Mouse (Mus musculus): ENCODE data around the gene Morn5.

DNA sequence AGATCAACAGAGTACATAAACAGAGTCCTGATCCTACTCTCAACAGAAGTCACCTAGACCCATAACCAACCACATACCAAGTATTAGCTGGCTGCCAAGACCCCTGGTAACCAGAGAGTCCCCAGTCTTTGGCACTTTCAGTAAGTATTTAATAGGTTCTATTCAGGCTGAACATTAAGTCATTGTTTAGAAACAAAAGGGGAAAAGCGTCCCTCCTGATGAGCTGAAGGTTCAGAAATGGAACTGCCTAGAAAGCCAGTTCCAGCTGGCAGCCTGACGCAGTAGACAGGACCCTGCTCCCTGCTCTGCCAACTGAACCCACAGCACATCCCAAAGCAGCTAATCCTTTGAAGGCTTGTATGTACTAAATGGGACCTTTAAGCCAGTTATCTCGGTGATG, 39.9 kb downstream of the Morn5 start:
- TF ChIP-seq EP300 (IDR thresholded peaks at IDR 0.05; ENCODE audit: low read depth) (no peak), CTCF (IDR thresholded peaks at IDR 0.05; ENCODE audit: low read depth) (no peak)
